Mouse (Mus musculus): ENCODE data around the gene Diras2. TPM values are rescaled to one million over a fixed set of nuclear protein-coding genes. Genes with fewer than 3 reads are reported as not detected.

Diras2 gene
- polyA plus RNA-seq, 1 experiment from 2014 or later: 2.6 TPM

GRCm38 (mm10) chr13:52528786-52529185, 2.3 kb downstream of the Diras2 start:
- Histone ChIP-seq H3K4me2 (replicated peaks) (peak overlapping the region; percentile 97), H3K4me1 (peaks cover 12% of the 10 kb centered on the region), H3K9ac (replicated peaks) (no peak overlapping the region), H3K27ac (replicated peaks) (no peak overlapping the region), H3K4me3 (peak overlapping the region; percentile 65), H3K9me3 (no peaks in the 10 kb centered on the region), H3K27me3 (no peaks in the 10 kb centered on the region), H3K36me3 (no peaks in the 10 kb centered on the region)
- ATAC-seq (replicated peaks): no peak
- WGBS: 57% methylated on average over 9 of the region's 9 CpGs

GRCm38 (mm10) chr13:52528281-52528680, 2.8 kb downstream of the Diras2 start:
- H3K27ac ChIP-seq (replicated peaks): no peak overlapping the region
- no peak for ATAC-seq (replicated peaks)
- H3K27me3 ChIP-seq: no peaks in the 10 kb centered on the region
- H3K4me2 ChIP-seq (replicated peaks): peak overlapping the region; percentile 97
- no peaks in the 10 kb centered on the region for H3K36me3 ChIP-seq
- H3K9ac ChIP-seq (replicated peaks): no peak overlapping the region
- H3K9me3 ChIP-seq: no peaks in the 10 kb centered on the region
- peaks cover 12% of the 10 kb centered on the region for H3K4me1 ChIP-seq
- peak overlapping the region; percentile 65; the same call in 1 of the 2 replicates for H3K4me3 ChIP-seq
- 80% methylated on average over 8 of the region's 8 CpGs for WGBS

DNA sequence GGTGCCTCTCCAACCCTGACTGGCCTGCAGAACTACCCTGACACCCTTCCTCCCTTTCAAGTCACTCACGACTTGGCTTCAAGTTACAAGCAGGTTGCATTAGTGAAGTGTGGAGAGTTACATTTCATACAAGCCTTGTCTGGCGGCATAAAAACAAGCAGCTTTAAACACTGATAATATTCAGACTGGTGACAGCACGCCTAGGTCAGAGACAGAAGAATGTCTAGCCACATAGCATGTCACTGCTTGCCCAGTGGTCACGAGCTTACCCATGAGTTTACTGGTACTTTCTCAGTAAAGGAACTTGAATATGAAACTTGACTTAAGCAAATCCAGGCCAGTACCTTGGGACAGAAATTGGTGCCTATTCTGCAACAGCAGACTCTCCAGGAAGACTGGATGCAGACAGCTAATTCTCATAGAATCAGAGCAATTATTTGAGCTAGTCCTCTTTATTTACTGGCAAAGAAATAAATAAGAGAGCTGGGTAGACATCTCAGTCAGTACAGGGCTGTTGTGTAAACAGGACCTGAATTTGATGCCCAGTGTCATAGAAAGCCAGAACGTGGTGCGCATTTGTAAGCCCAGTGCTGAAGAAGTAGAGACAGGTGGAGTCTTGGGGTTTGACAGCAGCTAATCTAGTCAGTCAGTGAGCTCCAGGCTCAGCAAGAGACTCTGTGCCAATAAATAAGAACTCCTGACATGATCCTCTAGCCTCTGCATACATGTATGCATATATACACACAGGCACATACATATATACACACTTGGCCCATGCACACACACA, 4.6 kb downstream of the Diras2 start:
- ATAC-seq (replicated peaks): no peak
- Histone ChIP-seq H3K9ac (replicated peaks) (no peak overlapping the region), H3K9me3 (no peaks in the 10 kb centered on the region), H3K27me3 (no peaks in the 10 kb centered on the region), H3K4me3 (no peak overlapping the region), H3K4me2 (replicated peaks) (no peak overlapping the region), H3K27ac (replicated peaks) (no peak overlapping the region), H3K4me1 (peaks cover 12% of the 10 kb centered on the region), H3K36me3 (no peaks in the 10 kb centered on the region)
- WGBS: 85% methylated on average over 6 of the region's 6 CpGs

DNA sequence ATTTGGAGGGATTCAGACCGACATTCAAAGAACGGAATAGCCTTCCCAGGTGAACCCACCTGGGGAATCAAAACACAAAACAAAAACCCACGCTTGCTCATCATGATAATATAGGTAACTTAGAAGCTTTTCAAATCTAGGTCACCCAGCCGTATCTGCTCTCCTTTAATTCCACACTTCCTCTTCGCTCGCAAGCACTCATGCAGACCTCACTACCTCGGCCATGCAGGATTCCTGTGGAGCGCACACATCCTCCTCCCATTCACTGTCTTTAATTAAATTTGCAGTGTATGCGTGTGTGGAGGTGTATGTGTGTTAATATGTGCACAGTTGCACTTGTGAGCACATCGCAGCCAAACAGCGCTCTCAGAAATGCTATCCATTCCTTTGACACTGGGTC, 6.8 kb downstream of the Diras2 start:
- no peaks in the 10 kb centered on the region for H3K9me3 ChIP-seq
- no peaks in the 10 kb centered on the region for H3K36me3 ChIP-seq
- peaks cover 3% of the 10 kb centered on the region; the same call in 1 of the 2 replicates for H3K4me1 ChIP-seq
- no peak overlapping the region for H3K4me3 ChIP-seq
- H3K4me2 ChIP-seq (replicated peaks): no peak overlapping the region
- no peak for ATAC-seq (replicated peaks)
- H3K27me3 ChIP-seq: no peaks in the 10 kb centered on the region
- no peak overlapping the region for H3K27ac ChIP-seq (replicated peaks)
- H3K9ac ChIP-seq (replicated peaks): no peak overlapping the region
- 89% methylated on average over 11 of the region's 11 CpGs for WGBS

- no peaks in the 10 kb centered on the region for H3K4me1 ChIP-seq
- no peak overlapping the region for H3K4me2 ChIP-seq (replicated peaks)
- H3K27me3 ChIP-seq: no peaks in the 10 kb centered on the region
- no peaks in the 10 kb centered on the region for H3K36me3 ChIP-seq
- WGBS: 51% methylated on average over 6 of the region's 6 CpGs
- no peak overlapping the region for H3K27ac ChIP-seq (replicated peaks)
- no peaks in the 10 kb centered on the region for H3K9me3 ChIP-seq
- no peak overlapping the region for H3K9ac ChIP-seq (replicated peaks)
- ATAC-seq (replicated peaks): no peak
- no peak overlapping the region for H3K4me3 ChIP-seq
Measured at GRCm38 (mm10) chr13:52521176-52521575, 9.9 kb downstream of the Diras2 start.

GRCm38 (mm10) chr13:52519425-52519824, 11.7 kb downstream of the Diras2 start:
- Histone ChIP-seq H3K9ac (replicated peaks) (no peak overlapping the region), H3K4me2 (replicated peaks) (no peak overlapping the region), H3K36me3 (no peaks in the 10 kb centered on the region), H3K27ac (replicated peaks) (no peak overlapping the region), H3K4me3 (no peak overlapping the region), H3K9me3 (no peaks in the 10 kb centered on the region), H3K4me1 (no peaks in the 10 kb centered on the region), H3K27me3 (no peaks in the 10 kb centered on the region)
- ATAC-seq (replicated peaks): no peak
- WGBS: 92% methylated on average over 5 of the region's 5 CpGs

GRCm38 (mm10) chr13:52518377-52518776, 12.7 kb downstream of the Diras2 start:
- no peak overlapping the region for H3K4me2 ChIP-seq (replicated peaks)
- H3K9ac ChIP-seq (replicated peaks): no peak overlapping the region
- no peaks in the 10 kb centered on the region for H3K36me3 ChIP-seq
- no peaks in the 10 kb centered on the region for H3K9me3 ChIP-seq
- H3K4me1 ChIP-seq: no peaks in the 10 kb centered on the region
- no peaks in the 10 kb centered on the region for H3K27me3 ChIP-seq
- 92% methylated on average over 4 of the region's 4 CpGs for WGBS
- H3K4me3 ChIP-seq: no peak overlapping the region
- ATAC-seq (replicated peaks): no peak
- H3K27ac ChIP-seq (replicated peaks): no peak overlapping the region

- no peak for ATAC-seq (replicated peaks)
- H3K4me3 ChIP-seq: no peak overlapping the region
- no peaks in the 10 kb centered on the region for H3K27me3 ChIP-seq
- no peak overlapping the region for H3K9ac ChIP-seq (replicated peaks)
- no peak overlapping the region for H3K27ac ChIP-seq (replicated peaks)
- 90% methylated on average over 5 of the region's 5 CpGs for WGBS
- no peak overlapping the region for H3K4me2 ChIP-seq (replicated peaks)
- no peaks in the 10 kb centered on the region for H3K4me1 ChIP-seq
- H3K36me3 ChIP-seq: no peaks in the 10 kb centered on the region
- no peaks in the 10 kb centered on the region for H3K9me3 ChIP-seq
Measured at GRCm38 (mm10) chr13:52517021-52517420, 14.1 kb downstream of the Diras2 start.

- 92% methylated on average over 4 of the region's 4 CpGs for WGBS
- no peak overlapping the region for H3K9ac ChIP-seq (replicated peaks)
- no peak for ATAC-seq (replicated peaks)
Measured at GRCm38 (mm10) chr13:52516561-52516960, 14.5 kb downstream of the Diras2 start.

GRCm38 (mm10) chr13:52516051-52516450, 15.0 kb downstream of the Diras2 start:
- 84% methylated on average over 3 of the region's 3 CpGs for WGBS
- ATAC-seq (replicated peaks): no peak
- Histone ChIP-seq H3K36me3 (no peaks in the 10 kb centered on the region), H3K4me3 (no peak overlapping the region), H3K4me2 (replicated peaks) (no peak overlapping the region), H3K4me1 (no peaks in the 10 kb centered on the region), H3K9ac (replicated peaks) (no peak overlapping the region), H3K27me3 (no peaks in the 10 kb centered on the region), H3K9me3 (no peaks in the 10 kb centered on the region), H3K27ac (replicated peaks) (no peak overlapping the region)

More at GRCm38 (mm10) chr13:52516561-52516960, 14.5 kb downstream of the Diras2 start:
- no peaks in the 10 kb centered on the region for H3K4me1 ChIP-seq
- no peaks in the 10 kb centered on the region for H3K9me3 ChIP-seq
- no peaks in the 10 kb centered on the region for H3K27me3 ChIP-seq
- H3K27ac ChIP-seq (replicated peaks): no peak overlapping the region
- no peak overlapping the region for H3K4me2 ChIP-seq (replicated peaks)
- H3K36me3 ChIP-seq: no peaks in the 10 kb centered on the region
- no peak overlapping the region for H3K4me3 ChIP-seq

DNA sequence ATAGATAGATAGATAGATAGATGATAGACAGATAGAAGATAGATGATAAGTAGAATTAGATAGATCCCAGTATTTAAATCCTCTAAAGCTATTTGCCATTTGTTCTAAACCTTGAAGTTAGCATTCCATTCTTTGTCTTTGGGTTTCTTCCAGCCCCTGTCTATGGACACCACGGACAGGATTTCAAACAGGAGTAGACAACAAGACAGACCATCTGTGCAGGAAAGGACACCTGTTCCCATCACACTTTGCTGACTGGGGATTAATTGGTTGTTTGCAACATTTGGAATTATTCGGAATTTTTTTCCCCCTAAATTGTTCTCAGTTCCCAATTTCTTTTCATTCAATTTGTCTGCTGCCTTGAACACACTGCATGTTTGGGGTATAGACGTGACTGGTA, 17.5 kb downstream of the Diras2 start:
- no peak overlapping the region for H3K4me2 ChIP-seq (replicated peaks)
- ATAC-seq (replicated peaks): no peak
- no peak overlapping the region for H3K4me3 ChIP-seq
- H3K9me3 ChIP-seq: no peaks in the 10 kb centered on the region
- no peaks in the 10 kb centered on the region for H3K4me1 ChIP-seq
- no peak overlapping the region for H3K9ac ChIP-seq (replicated peaks)
- 53% methylated on average over 3 of the region's 3 CpGs for WGBS
- H3K27ac ChIP-seq (replicated peaks): no peak overlapping the region
- no peaks in the 10 kb centered on the region for H3K27me3 ChIP-seq
- no peaks in the 10 kb centered on the region for H3K36me3 ChIP-seq

DNA sequence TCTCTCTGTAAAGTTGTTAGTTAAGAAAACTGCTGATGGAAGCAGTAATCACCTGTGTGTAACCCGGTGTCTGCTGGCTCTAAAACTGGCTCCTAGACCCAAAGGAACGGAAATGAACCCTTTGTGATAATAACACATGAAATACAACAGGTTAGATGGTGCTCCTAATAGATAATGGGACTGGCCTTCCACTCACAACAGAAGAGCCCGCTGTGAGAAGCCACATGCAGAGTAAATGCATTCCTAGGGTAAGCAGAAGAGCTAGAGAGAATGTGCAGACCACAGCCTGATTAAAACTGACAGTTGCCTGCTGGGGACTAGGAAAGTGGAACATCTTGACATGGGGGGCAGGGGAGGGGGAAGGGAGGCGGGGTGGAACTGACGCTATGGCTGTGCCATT, 18.7 kb downstream of the Diras2 start:
- WGBS: 61% methylated on average over 5 of the region's 5 CpGs
- Histone ChIP-seq H3K4me1 (no peaks in the 10 kb centered on the region), H3K36me3 (no peaks in the 10 kb centered on the region), H3K27ac (replicated peaks) (no peak overlapping the region), H3K9me3 (no peaks in the 10 kb centered on the region), H3K9ac (replicated peaks) (no peak overlapping the region), H3K4me2 (replicated peaks) (no peak overlapping the region), H3K4me3 (no peak overlapping the region), H3K27me3 (no peaks in the 10 kb centered on the region)
- no peak for ATAC-seq (replicated peaks)

Measured in forebrain, embryonic 15.5 days (tissue).